Mouse (Mus musculus) embryonic facial prominence, embryonic 14.5 days (tissue): ENCODE measurements around the gene Tacc2. TPM values are rescaled to one million over a fixed set of nuclear protein-coding genes. Genes with fewer than 3 reads are reported as not detected.
"Not testable (repeated sequence)": the region's sequence is repeated elsewhere in the genome, so short reads cannot be mapped to it uniquely, and the experiment has no call there.

ENCODE experiments used
- ATAC-seq: fragments of 200-750 bp; cut with Nextera tagmentation; 2 replicates; pipeline ENCODE4 v1.8.0; 2017; ENCODE audit warnings: low read depth, moderate number of reproducible peaks, moderate TSS enrichment
- DNase-seq: peaks from one replicate; pipeline ENCODE4 v3.0.0-alpha.2; 2015; ENCODE audit warnings: low spot score
- H3K27ac ChIP-seq: fragments of 300-500 bp; sonication (generic); replicated peaks from 2 replicates; pipeline ENCODE4 v1.5.1; 2014; ENCODE audit warnings: low read depth, mild to moderate bottlenecking, low read length, moderate library complexity
- H3K27me3 ChIP-seq: fragments of 300-500 bp; sonication (generic); replicated peaks from 2 replicates; pipeline ENCODE4 v1.6.1; 2014; ENCODE audit warnings: low read length; ENCODE audit not compliant: control insufficient read depth, insufficient read depth
- H3K36me3 ChIP-seq: fragments of 300-500 bp; sonication (generic); 2 replicates; pipeline ENCODE4 v1.6.1; 2014; ENCODE audit warnings: low read length, mixed read lengths; ENCODE audit not compliant: control insufficient read depth, insufficient read depth
- H3K4me1 ChIP-seq: fragments of 300-500 bp; sonication (generic); 2 replicates; pipeline ENCODE4 v1.6.1; 2014; ENCODE audit warnings: antibody characterized with exemption, low read length; ENCODE audit not compliant: control insufficient read depth, insufficient read depth
- H3K4me2 ChIP-seq: fragments of 300-500 bp; sonication (generic); 2 replicates; pipeline ENCODE4 v1.6.1; 2014; ENCODE audit warnings: low read depth, mild to moderate bottlenecking, low read length, moderate library complexity, mixed read lengths
- H3K4me3 ChIP-seq: fragments of 300-500 bp; sonication (generic); 2 replicates; pipeline ENCODE4 v1.5.1; 2014; ENCODE audit warnings: low read depth, mild to moderate bottlenecking, low read length
- H3K9ac ChIP-seq: fragments of 300-500 bp; sonication (generic); 2 replicates; pipeline ENCODE4 v1.6.1; 2014; ENCODE audit warnings: low read depth, mild to moderate bottlenecking, low read length, moderate library complexity, mixed read lengths
- H3K9me3 ChIP-seq: fragments of 300-500 bp; sonication (generic); 2 replicates; pipeline ENCODE4 v1.6.1; 2016; ENCODE audit warnings: low read length; ENCODE audit not compliant: control insufficient read depth
- WGBS: fragments of 180-500 bp; shearing (Covaris S2); extraction: QIAGEN DNeasy Blood & Tissue Kit; methylation state at CpG from one replicate; pipeline ENCODE4 v1.1.7; 2014; 5-methylcytosine and 5-hydroxymethylcytosine counted together
- polyA plus RNA-seq: library from polyadenylated mRNA; unstranded; fragments of >200 nt; fragmentation: Nextera tagmentation; extraction: Ambion mirVana; gene quantifications from 2 replicates; pipeline ENCODE4 v1.2.1, GENCODE M21; 2014

The Tacc2 gene
- polyA plus RNA-seq, 1 experiment from 2014 or later, result 44.4 TPM

- no peak overlapping the region for H3K4me3 ChIP-seq
- no peak overlapping the region for H3K4me2 ChIP-seq
- 54% methylated on average over 13 of the region's 13 CpGs for WGBS
- no peaks in the 10 kb centered on the region for H3K9me3 ChIP-seq
- no peak overlapping the region for H3K9ac ChIP-seq
- peak overlapping the region; percentile 39; the same call in 1 of the 2 replicates for H3K27ac ChIP-seq
- H3K36me3 ChIP-seq, result no peaks in the 10 kb centered on the region
- DNase-seq, result peak; percentile 72
- peaks cover 18% of the 10 kb centered on the region for H3K4me1 ChIP-seq
- H3K27me3 ChIP-seq, result no peaks in the 10 kb centered on the region
- ATAC-seq, result peak; percentile 63
Measured at GRCm38 (mm10) chr7:130574211-130574991, 2.8 kb upstream of the Tacc2 start.

GRCm38 (mm10) chr7:130576981-130577380 is 257 bp upstream of the Tacc2 start:
- WGBS, result 17% methylated on average over 10 of the region's 10 CpGs
- H3K9ac ChIP-seq, result peak overlapping the region; percentile 35
- H3K36me3 ChIP-seq, result no peaks in the 10 kb centered on the region
- DNase-seq (peak; percentile 92), ATAC-seq (peak; percentile 64)
- H3K4me1 ChIP-seq, result peaks cover 18% of the 10 kb centered on the region
- no peaks in the 10 kb centered on the region for H3K27me3 ChIP-seq
- H3K4me2 ChIP-seq, result peak overlapping the region; percentile 51
- H3K4me3 ChIP-seq, result peak overlapping the region; percentile 16
- H3K27ac ChIP-seq, result peak overlapping the region; percentile 83
- no peaks in the 10 kb centered on the region for H3K9me3 ChIP-seq

- H3K4me3 ChIP-seq, result no peak overlapping the region
- ATAC-seq (no peak), DNase-seq (no peak)
- H3K9ac ChIP-seq, result no peak overlapping the region
- H3K4me2 ChIP-seq, result peak overlapping the region; percentile 51; the same call in 1 of the 2 replicates
- WGBS, result 80% methylated on average over 2 of the region's 2 CpGs
- peak overlapping the region; percentile 83 for H3K27ac ChIP-seq
- H3K27me3 ChIP-seq, result no peaks in the 10 kb centered on the region
- no peaks in the 10 kb centered on the region for H3K9me3 ChIP-seq
- no peaks in the 10 kb centered on the region for H3K36me3 ChIP-seq
- H3K4me1 ChIP-seq, result peaks cover 18% of the 10 kb centered on the region
Measured at GRCm38 (mm10) chr7:130578066-130578465, 828 bp downstream of the Tacc2 start.

GRCm38 (mm10) chr7:130578607-130579006 is 1.4 kb downstream of the Tacc2 start:
- 68% methylated on average over 5 of the region's 5 CpGs for WGBS
- Histone ChIP-seq H3K4me1 (peaks cover 18% of the 10 kb centered on the region), H3K36me3 (no peaks in the 10 kb centered on the region), H3K27ac (no peak overlapping the region), H3K4me3 (no peak overlapping the region), H3K9me3 (no peaks in the 10 kb centered on the region), H3K27me3 (no peaks in the 10 kb centered on the region), H3K4me2 (no peak overlapping the region), H3K9ac (no peak overlapping the region)
- ATAC-seq (no peak), DNase-seq (no peak)

- no peaks in the 10 kb centered on the region for H3K4me1 ChIP-seq
- no peaks in the 10 kb centered on the region for H3K27me3 ChIP-seq
- H3K4me2 ChIP-seq, result no peak overlapping the region
- no peak overlapping the region for H3K9ac ChIP-seq
- no peaks in the 10 kb centered on the region for H3K36me3 ChIP-seq
- H3K9me3 ChIP-seq, result no peaks in the 10 kb centered on the region
- DNase-seq (no peak), ATAC-seq (no peak)
- no peak overlapping the region for H3K27ac ChIP-seq
- WGBS, result 85% methylated on average over 2 of the region's 2 CpGs
- H3K4me3 ChIP-seq, result no peak overlapping the region
Measured at GRCm38 (mm10) chr7:130586521-130587072, 9.4 kb downstream of the Tacc2 start.

GRCm38 (mm10) chr7:130590081-130590828 is 13.0 kb downstream of the Tacc2 start:
- WGBS, result 57% methylated on average over 13 of the region's 13 CpGs
- H3K9me3 ChIP-seq, result no peaks in the 10 kb centered on the region
- no peak overlapping the region for H3K4me2 ChIP-seq
- DNase-seq (peak; percentile 50), ATAC-seq (peak; percentile 51; the same call in 1 of the 2 replicates)
- H3K27me3 ChIP-seq, result no peaks in the 10 kb centered on the region
- no peaks in the 10 kb centered on the region for H3K4me1 ChIP-seq
- no peak overlapping the region for H3K4me3 ChIP-seq
- no peaks in the 10 kb centered on the region for H3K36me3 ChIP-seq
- no peak overlapping the region for H3K9ac ChIP-seq
- H3K27ac ChIP-seq, result no peak overlapping the region

GRCm38 (mm10) chr7:130590845-130591437 is 13.7 kb downstream of the Tacc2 start:
- ATAC-seq (no peak), DNase-seq (no peak)
- no peaks in the 10 kb centered on the region for H3K4me1 ChIP-seq
- H3K4me2 ChIP-seq, result no peak overlapping the region
- H3K27me3 ChIP-seq, result no peaks in the 10 kb centered on the region
- no peak overlapping the region for H3K9ac ChIP-seq
- H3K4me3 ChIP-seq, result no peak overlapping the region
- H3K27ac ChIP-seq, result no peak overlapping the region
- H3K9me3 ChIP-seq, result no peaks in the 10 kb centered on the region
- no peaks in the 10 kb centered on the region for H3K36me3 ChIP-seq
- WGBS, result 71% methylated on average over 8 of the region's 8 CpGs

- 0 out of 2 replicates have a peak, but pooled peaks have one; percentile 11 for ATAC-seq
- no CpG with 5 or more reads among the region's 11 CpGs for WGBS
- not testable (repeated sequence) for H3K27me3 ChIP-seq, H3K9me3 ChIP-seq, H3K4me1 ChIP-seq, H3K4me3 ChIP-seq, H3K4me2 ChIP-seq, H3K9ac ChIP-seq, H3K27ac ChIP-seq, DNase-seq, H3K36me3 ChIP-seq
Measured at GRCm38 (mm10) chr7:130592975-130593374, 15.7 kb downstream of the Tacc2 start.
